Mouse (Mus musculus) MEL (cell line): ENCODE results near the gene Slc44a4. TPM values are rescaled to one million over a fixed set of nuclear protein-coding genes. Genes with fewer than 3 reads are reported as not detected.

Source experiments
- DNase-seq: peaks from one replicate; pipeline ENCODE4 v3.0.0; 2011; ENCODE audit warnings: low read depth, low spot score
- H3K27ac ChIP-seq: 2 replicates; pipeline ENCODE4 v1.5.1; 2012; ENCODE audit warnings: low read depth, mild to moderate bottlenecking, control low read depth, low read length, moderate library complexity; ENCODE audit not compliant: control insufficient read depth
- H3K27me3 ChIP-seq, 2 experiments: fragments of 150-350 bp in 1 of 2; sonication (generic) in 1 of 2; 2 replicates each; pipeline ENCODE4 v1.6.1; 2012; ENCODE audit warnings: low read length in 2 of 2, mild to moderate bottlenecking in 2 of 2, improper control_type of control experiment in 1 of 2, moderate library complexity in 1 of 2; ENCODE audit not compliant: insufficient read depth in 2 of 2, control insufficient read depth in 1 of 2
- H3K36me3 ChIP-seq, 2 experiments: 2 replicates each; pipeline ENCODE4 v1.6.1; 2012 to 2014; ENCODE audit warnings: low read length in 2 of 2, improper control_type of control experiment in 1 of 2, inconsistent platforms in 1 of 2, mild to moderate bottlenecking in 1 of 2; ENCODE audit not compliant: insufficient read depth in 2 of 2, control insufficient read depth in 1 of 2
- H3K4me1 ChIP-seq, 2 experiments: fragments of 150-350 bp in 1 of 2; sonication (generic) in 1 of 2; 2 replicates each; pipeline ENCODE4 v1.6.1; 2012; ENCODE audit warnings: low read length in 2 of 2, improper control_type of control experiment in 1 of 2, mild to moderate bottlenecking in 1 of 2; ENCODE audit not compliant: insufficient read depth in 2 of 2, control insufficient read depth in 1 of 2
- H3K4me3 ChIP-seq, 2 experiments: fragments of 150-350 bp in 1 of 2; sonication (generic) in 1 of 2; 2 replicates each; pipeline ENCODE4 v1.5.1; 2012; ENCODE audit warnings: low read depth in 2 of 2, low read length in 2 of 2, mild to moderate bottlenecking in 2 of 2, moderate library complexity in 2 of 2, control low read depth in 1 of 2, improper control_type of control experiment in 1 of 2; ENCODE audit not compliant: control insufficient read depth in 1 of 2, insufficient read depth in 1 of 2
- H3K79me2 ChIP-seq: 2 replicates; pipeline ENCODE4 v1.6.1; 2012; ENCODE audit warnings: mild to moderate bottlenecking, low read length, moderate library complexity; ENCODE audit not compliant: control insufficient read depth, poor library complexity, insufficient read depth
- H3K9ac ChIP-seq: 2 replicates; pipeline ENCODE4 v1.6.1; 2012; ENCODE audit warnings: low read depth, mild to moderate bottlenecking, control low read depth, low read length, moderate library complexity; ENCODE audit not compliant: control insufficient read depth, poor library complexity, severe bottlenecking
- H3K9me3 ChIP-seq: fragments of 150-350 bp; sonication (generic); replicated peaks from 2 replicates; pipeline ENCODE4 v1.6.1; 2012; ENCODE audit warnings: mild to moderate bottlenecking, low read length, improper control_type of control experiment, moderate library complexity; ENCODE audit not compliant: insufficient read depth
- CHD1 ChIP-seq: IDR thresholded peaks from 2 replicates; pipeline ENCODE4 v1.6.1; 2012; ENCODE audit warnings: low read depth, mild to moderate bottlenecking, inconsistent platforms, low read length, improper control_type of control experiment
- CTCF ChIP-seq, 3 experiments: IDR thresholded peaks in 2 of 3; conservative IDR thresholded peaks in 1 of 3; 2 replicates each; pipeline ENCODE4 v1.5.1; 2011 to 2012; ENCODE audit warnings: low read length in 3 of 3, low read depth in 2 of 3, mild to moderate bottlenecking in 2 of 3, improper control_type of control experiment in 1 of 3, inconsistent platforms in 1 of 3, mixed read lengths in 1 of 3, moderate library complexity in 1 of 3; ENCODE audit not compliant: control insufficient read depth in 1 of 3, insufficient read depth in 1 of 3, poor library complexity in 1 of 3, severe bottlenecking in 1 of 3
- ELF1 ChIP-seq: IDR thresholded peaks from 2 replicates; pipeline ENCODE4 v1.6.1; 2014; ENCODE audit warnings: low read depth, mild to moderate bottlenecking, inconsistent platforms, low read length, improper control_type of control experiment, moderate library complexity
- MAZ ChIP-seq: IDR thresholded peaks from 2 replicates; pipeline ENCODE4 v1.6.1; 2012; ENCODE audit warnings: low read depth, mild to moderate bottlenecking, inconsistent platforms, low read length, improper control_type of control experiment
- MYC ChIP-seq: IDR thresholded peaks from 2 replicates; pipeline ENCODE4 v1.6.1; 2011; ENCODE audit warnings: low read depth, mild to moderate bottlenecking, low read length, improper control_type of control experiment, moderate library complexity
- NELFE ChIP-seq: IDR thresholded peaks from 2 replicates; pipeline ENCODE4 v1.6.1; 2011; ENCODE audit warnings: low read depth, low read length, improper control_type of control experiment
- POLR2A ChIP-seq, 2 experiments: IDR thresholded peaks; 2 replicates each; pipeline ENCODE4 v1.6.1; 2011 to 2012; ENCODE audit warnings: low read length in 2 of 2, mild to moderate bottlenecking in 2 of 2, control low read depth in 1 of 2, improper control_type of control experiment in 1 of 2, low read depth in 1 of 2, moderate library complexity in 1 of 2; ENCODE audit not compliant: control insufficient read depth in 1 of 2, insufficient read depth in 1 of 2, poor library complexity in 1 of 2
- POLR2AphosphoS2 ChIP-seq: IDR thresholded peaks from 2 replicates; pipeline ENCODE4 v1.6.1; 2011; ENCODE audit warnings: low read length, improper control_type of control experiment
- RCOR1 ChIP-seq: IDR thresholded peaks from 2 replicates; pipeline ENCODE4 v1.6.1; 2012; ENCODE audit warnings: low read depth, mild to moderate bottlenecking, inconsistent platforms, low read length, improper control_type of control experiment
- TBP ChIP-seq: IDR thresholded peaks from 2 replicates; pipeline ENCODE4 v1.8.0; 2011; ENCODE audit warnings: low read depth, low read length, improper control_type of control experiment
- TCF12 ChIP-seq: IDR thresholded peaks from 2 replicates; pipeline ENCODE4 v1.6.1; 2014; ENCODE audit warnings: low read depth, mild to moderate bottlenecking, inconsistent platforms, low read length, improper control_type of control experiment, moderate library complexity
- UBTF ChIP-seq: IDR thresholded peaks from 2 replicates; pipeline ENCODE4 v1.6.1; 2012; ENCODE audit warnings: low read depth, mild to moderate bottlenecking, inconsistent platforms, low read length, improper control_type of control experiment, moderate library complexity, borderline replicate concordance; ENCODE audit not compliant: insufficient read depth
- USF1 ChIP-seq: IDR thresholded peaks from 2 replicates; pipeline ENCODE4 v1.6.1; 2014; ENCODE audit warnings: low read depth, mild to moderate bottlenecking, inconsistent platforms, low read length, improper control_type of control experiment, moderate library complexity
- USF2 ChIP-seq, 2 experiments: IDR thresholded peaks; 2 replicates each; pipeline ENCODE4 v1.6.1; 2011 to 2012; ENCODE audit warnings: improper control_type of control experiment in 2 of 2, low read length in 2 of 2, borderline replicate concordance in 1 of 2, inconsistent platforms in 1 of 2, low read depth in 1 of 2, mild to moderate bottlenecking in 1 of 2; ENCODE audit not compliant: insufficient read depth in 1 of 2
- polyA plus RNA-seq, 2 experiments: library from polyadenylated mRNA; stranded (reverse) in 1 of 2; unstranded in 1 of 2; fragments of >175 nt in 1 of 2; fragments of >200 nt in 1 of 2; gene quantifications; 2 replicates each; pipeline versions ENCODE4 v1.2.1 to v1.2.4; 2012; ENCODE audit warnings: low replicate concordance in 2 of 2, low read depth in 1 of 2; ENCODE audit not compliant: insufficient read length in 2 of 2, insufficient read depth in 1 of 2, missing spikeins in 1 of 2
- total RNA-seq: library from RNA; depleted of rRNA; stranded (reverse); fragments of 300-350 nt; gene quantifications from 2 replicates; pipeline ENCODE4 v1.2.3, GENCODE M21; 2012

Slc44a4 gene
- total and polyA plus RNA-seq, 3 experiments = 0.06 to 0.12 TPM; not detected in 1

- peak; percentile 36 for DNase-seq
- TF ChIP-seq POLR2A (IDR thresholded peaks at IDR 0.05; ENCODE audit: control insufficient read depth in 1 of 2, insufficient read depth in 1 of 2, low read depth in 1 of 2, low read length in 2 of 2, poor library complexity in 1 of 2) = peak in 1 of 2 experiments; percentile 25; a peak in 2 of 4 replicates
- TF ChIP-seq CHD1 = 0 out of 2 replicates have a peak, but pooled peaks have one; percentile 85
- TF ChIP-seq CTCF (IDR thresholded peaks at IDR 0.05 in 2 of 3, conservative IDR thresholded peaks at IDR 0.05 in 1 of 3; ENCODE audit: control insufficient read depth in 1 of 3, insufficient read depth in 1 of 3, low read depth in 2 of 3, low read length in 3 of 3, poor library complexity in 1 of 3, severe bottlenecking in 1 of 3) = peak in 1 of 3 experiments; percentile 6; a peak in 1 of 6 replicates
- TF ChIP-seq MYC = peak; percentile 11; the same call in 1 of the 2 replicates
- peak; percentile 50 for TF ChIP-seq POLR2AphosphoS2
- TF ChIP-seq TBP = no peak
- peak; percentile 17; the same call in 1 of the 2 replicates for TF ChIP-seq NELFE
- no peak for TF ChIP-seq ELF1
These were observed 36.5 kb downstream of the Slc44a4 start for GRCm38 (mm10) chr17:34950514-34951455.

GRCm38 (mm10) chr17:34951636-34952377 lies 37.5 kb downstream of the Slc44a4 start:
- TF ChIP-seq POLR2AphosphoS2 = 0 out of 2 replicates have a peak, but pooled peaks have one; percentile 15
- peak; percentile 85 for TF ChIP-seq CHD1
- TF ChIP-seq MAZ = no peak
- TF ChIP-seq MYC = 0 out of 2 replicates have a peak, but pooled peaks have one; percentile 62
- peak; percentile 50; the same call in 1 of the 2 replicates for TF ChIP-seq USF1
- no peak for TF ChIP-seq UBTF
- TF ChIP-seq TCF12 = no peak
- TF ChIP-seq RCOR1 = no peak
- no peak for TF ChIP-seq USF2 (IDR thresholded peaks at IDR 0.05; ENCODE audit: borderline replicate concordance in 1 of 2, insufficient read depth in 1 of 2, low read depth in 1 of 2, low read length in 2 of 2)
- TF ChIP-seq CTCF (IDR thresholded peaks at IDR 0.05 in 2 of 3, conservative IDR thresholded peaks at IDR 0.05 in 1 of 3; ENCODE audit: control insufficient read depth in 1 of 3, insufficient read depth in 1 of 3, low read depth in 2 of 3, low read length in 3 of 3, poor library complexity in 1 of 3, severe bottlenecking in 1 of 3) = no peak
- Histone ChIP-seq H3K4me1 (peaks cover 0 to 3% of the 10 kb centered on the region in 2 experiments; a peak in 1 of 4 replicates), H3K9me3 (no peaks in the 10 kb centered on the region)

More at GRCm38 (mm10) chr17:34950514-34951455, 36.5 kb downstream of the Slc44a4 start:
- Histone ChIP-seq H3K27me3 (no peaks in the 10 kb centered on the region), H3K79me2 (peaks cover 22% of the 10 kb centered on the region), H3K4me3 (peak overlapping the region; percentile 64 to 99), H3K36me3 (peaks cover 0 to 11% of the 10 kb centered on the region in 2 experiments; a peak in 3 of 4 replicates), H3K27ac (peak overlapping the region; percentile 90), H3K4me1 (peaks cover 0 to 3% of the 10 kb centered on the region in 2 experiments; a peak in 1 of 4 replicates), H3K9ac (peak overlapping the region; percentile 100), H3K9me3 (no peaks in the 10 kb centered on the region)

More at GRCm38 (mm10) chr17:34951636-34952377, 37.5 kb downstream of the Slc44a4 start:
- DNase-seq = peak; percentile 27
- Histone ChIP-seq H3K4me3 (peak overlapping the region; percentile 64 to 99), H3K27me3 (no peaks in the 10 kb centered on the region), H3K27ac (peak overlapping the region; percentile 90), H3K79me2 (peaks cover 22% of the 10 kb centered on the region), H3K36me3 (peaks cover 0 to 11% of the 10 kb centered on the region in 2 experiments; a peak in 3 of 4 replicates), H3K9ac (peak overlapping the region; percentile 100)
